Mouse (Mus musculus) intestine, postnatal 0 days (tissue): ENCODE results near the gene Unc45a. TPM values are rescaled to one million over a fixed set of nuclear protein-coding genes. Genes with fewer than 3 reads are reported as not detected.

Source experiments
- ATAC-seq: fragments of 200-750 bp; cut with Nextera tagmentation; 2 replicates; pipeline ENCODE4 v1.8.0; 2017; ENCODE audit warnings: mild to moderate bottlenecking, moderate TSS enrichment, moderate library complexity
- H3K27ac ChIP-seq: fragments of 300-500 bp; sonication (generic); 2 replicates; pipeline ENCODE4 v1.5.1; 2014; ENCODE audit warnings: mild to moderate bottlenecking, low read depth, low read length, moderate library complexity
- H3K27me3 ChIP-seq: fragments of 300-500 bp; sonication (generic); replicated peaks from 2 replicates; pipeline ENCODE4 v1.6.1; 2014; ENCODE audit warnings: low read length, mixed read lengths; ENCODE audit not compliant: control insufficient read depth, insufficient read depth
- H3K36me3 ChIP-seq: fragments of 300-500 bp; sonication (generic); 2 replicates; pipeline ENCODE4 v1.6.1; 2014; ENCODE audit warnings: mild to moderate bottlenecking, moderate library complexity; ENCODE audit not compliant: control insufficient read depth, insufficient read depth
- H3K4me1 ChIP-seq: fragments of 300-500 bp; sonication (generic); replicated peaks from 2 replicates; pipeline ENCODE4 v1.6.1; 2014; ENCODE audit warnings: antibody characterized with exemption, low read length, mixed read lengths; ENCODE audit not compliant: control insufficient read depth, insufficient read depth
- H3K4me2 ChIP-seq: fragments of 300-500 bp; sonication (generic); replicated peaks from 2 replicates; pipeline ENCODE4 v1.6.1; 2014; ENCODE audit warnings: low read depth, mild to moderate bottlenecking, moderate library complexity
- H3K4me3 ChIP-seq: fragments of 300-500 bp; sonication (generic); 2 replicates; pipeline ENCODE4 v1.5.1; 2014; ENCODE audit warnings: low read depth, low read length
- H3K9ac ChIP-seq: fragments of 300-500 bp; sonication (generic); 2 replicates; pipeline ENCODE4 v1.6.1; 2014; ENCODE audit warnings: mild to moderate bottlenecking, low read depth, low read length
- H3K9me3 ChIP-seq: fragments of 300-500 bp; sonication (generic); 2 replicates; pipeline ENCODE4 v1.6.1; 2016; ENCODE audit warnings: mixed run types; ENCODE audit not compliant: control insufficient read depth
- CTCF ChIP-seq: sonication (generic); IDR thresholded peaks from 2 replicates; pipeline ENCODE4 v1.5.1; 2016; ENCODE audit warnings: low read depth, mild to moderate bottlenecking, control low read depth, antibody characterized with exemption, moderate library complexity
- WGBS: fragments of 180-500 bp; shearing (Covaris S2); extraction: QIAGEN DNeasy Blood & Tissue Kit; methylation state at CpG from one replicate; pipeline ENCODE4 v1.1.7; 2014; 5-methylcytosine and 5-hydroxymethylcytosine counted together
- polyA plus RNA-seq: library from polyadenylated mRNA; unstranded; fragments of >200 nt; fragmentation: Nextera tagmentation; extraction: Ambion mirVana; gene quantifications from 2 replicates; pipeline ENCODE4 v1.2.1, GENCODE M21; 2015

Unc45a gene
- polyA plus RNA-seq, 1 experiment from 2014 or later = 20.0 TPM

- peaks cover 49% of the 10 kb centered on the region for H3K36me3 ChIP-seq
- ATAC-seq = no peak
- WGBS = 87% methylated on average over 10 of the region's 10 CpGs
- H3K4me1 ChIP-seq = no peaks in the 10 kb centered on the region
- H3K4me3 ChIP-seq = no peak overlapping the region
- no peak overlapping the region for H3K9ac ChIP-seq
- no peaks in the 10 kb centered on the region for H3K27me3 ChIP-seq
- no peak for TF ChIP-seq CTCF
- no peaks in the 10 kb centered on the region for H3K9me3 ChIP-seq
- no peak overlapping the region for H3K27ac ChIP-seq
- H3K4me2 ChIP-seq = no peak overlapping the region
Observed at GRCm38 (mm10) chr7:80280032-80280431, 60.8 kb downstream of the Unc45a start.

GRCm38 (mm10) chr7:80276374-80276773, 64.4 kb downstream of the Unc45a start:
- Histone ChIP-seq H3K9me3 (no peaks in the 10 kb centered on the region), H3K27me3 (no peaks in the 10 kb centered on the region), H3K4me3 (no peak overlapping the region), H3K9ac (no peak overlapping the region), H3K4me1 (no peaks in the 10 kb centered on the region), H3K27ac (peak overlapping the region; percentile 21; the same call in 1 of the 2 replicates), H3K36me3 (peaks cover 63% of the 10 kb centered on the region), H3K4me2 (no peak overlapping the region)
- ATAC-seq = no peak
- no peak for TF ChIP-seq CTCF
- WGBS = 86% methylated on average over 4 of the region's 4 CpGs

Other genes starting within 250 kb of the Unc45a start
- 185 and 190 TPM in 2 replicates for gene Idh2, start 225.6 kb downstream of the Unc45a start, polyA plus RNA-seq
- gene Sema4b, start 154.2 kb downstream of the Unc45a start, polyA plus RNA-seq = 23.1 and 25.1 TPM in 2 replicates
- 526 and 531 TPM in 2 replicates for gene Cib1, start 108.2 kb downstream of the Unc45a start, polyA plus RNA-seq
- gene Gdpgp1, start 108.1 kb downstream of the Unc45a start, polyA plus RNA-seq = 6.5 and 7.4 TPM in 2 replicates
- 0.77 and 1.3 TPM in 2 replicates for gene Ttll13, start 94.6 kb downstream of the Unc45a start, polyA plus RNA-seq
- gene Ngrn, start 79.8 kb downstream of the Unc45a start, polyA plus RNA-seq = 28.2 and 30.2 TPM in 2 replicates
- 11.7 and 12.9 TPM in 2 replicates for gene Vps33b, start 71.4 kb downstream of the Unc45a start, polyA plus RNA-seq
- gene Prc1, start 46.6 kb downstream of the Unc45a start, polyA plus RNA-seq = 32.5 TPM in 2 replicates
- 3.2 and 4.4 TPM in 2 replicates for gene Rccd1, start 16.6 kb downstream of the Unc45a start, polyA plus RNA-seq
- gene Hddc3, start 2.1 kb upstream of the Unc45a start, polyA plus RNA-seq = 8.3 and 8.8 TPM in 2 replicates
- 4.8 and 5.3 TPM in 2 replicates for gene Man2a2, start 30.4 kb upstream of the Unc45a start, polyA plus RNA-seq
- 6.2 and 6.7 TPM in 2 replicates for gene Fes, start 46.9 kb upstream of the Unc45a start, polyA plus RNA-seq
- gene Furin, start 64.4 kb upstream of the Unc45a start, polyA plus RNA-seq = 25.5 and 26.4 TPM in 2 replicates
- gene Blm, start 194.1 kb upstream of the Unc45a start, polyA plus RNA-seq = 2.7 and 3.1 TPM in 2 replicates